Mouse (Mus musculus) left cerebral cortex, adult 8-10 months (tissue): Measurements from ENCODE around the gene St6galnac1. TPM values are rescaled to one million over a fixed set of nuclear protein-coding genes. Genes with fewer than 3 reads are reported as not detected.

ENCODE experiments used
- DNase-seq, 2 experiments: peaks; one replicate each; pipeline ENCODE4 v3.0.0; 2022; ENCODE audit warnings: low spot score in 2 of 2
- total RNA-seq, 4 experiments: library from RNA; stranded (reverse); gene quantifications; 2 replicates each; pipeline ENCODE4 v1.2.4; 2022

Gene St6galnac1
- total RNA-seq, 4 experiments from 2014 or later = not detected

- no peak for DNase-seq
These were observed 45.9 kb downstream of the St6galnac1 start for GRCm38 (mm10) chr11:116729276-116730008.

GRCm38 (mm10) chr11:116726156-116726555 is 49.2 kb downstream of the St6galnac1 start:
- DNase-seq = no peak

GRCm38 (mm10) chr11:116725031-116725948 is 50.0 kb downstream of the St6galnac1 start:
- DNase-seq = peak in 1 of 2 experiments; percentile 7

GRCm38 (mm10) chr11:116723064-116723463 is 52.2 kb downstream of the St6galnac1 start:
- no peak for DNase-seq

- no peak for DNase-seq
These were observed 53.6 kb downstream of the St6galnac1 start for GRCm38 (mm10) chr11:116721548-116722271.

GRCm38 (mm10) chr11:116720319-116720865 is 54.9 kb downstream of the St6galnac1 start:
- DNase-seq = no peak

Other genes starting within 250 kb of the St6galnac1 start
- 1 to 10 TPM; 5.6 to 7.2 (median 6.3) TPM for gene Sphk1, start 244.6 kb downstream of the St6galnac1 start, total RNA-seq
- gene Ube2o, start 194.1 kb downstream of the St6galnac1 start, total RNA-seq = 100 to 1,000 TPM; 115 to 119 (median 117) TPM
- gene Aanat, start 189.1 kb downstream of the St6galnac1 start, total RNA-seq = 1 to 10 TPM in 1 of 4 experiments, under 1 TPM in 3; 0.57 to 3.2 (median 0.84) TPM
- 1 to 10 TPM; 1.1 to 1.6 (median 1.3) TPM for gene Rhbdf2, start 148.5 kb downstream of the St6galnac1 start, total RNA-seq
- gene Prcd, start 122.0 kb downstream of the St6galnac1 start, total RNA-seq = 1 to 10 TPM; 5.0 to 7.0 (median 5.5) TPM
- 10 to 100 TPM; 55.8 to 62.7 (median 58.2) TPM for gene Cygb, start 121.2 kb downstream of the St6galnac1 start, total RNA-seq
- 10 to 100 TPM; 20.0 to 23.0 (median 22.2) TPM for gene Mxra7, start 52.5 kb upstream of the St6galnac1 start, total RNA-seq
- 10 to 100 TPM; 20.2 to 24.3 (median 22.2) TPM for gene Mettl23, start 67.8 kb upstream of the St6galnac1 start, total RNA-seq
- 10 to 100 TPM; 26.6 to 30.4 (median 28.8) TPM for gene Jmjd6, start 67.9 kb upstream of the St6galnac1 start, total RNA-seq
- gene Mfsd11, start 76.9 kb upstream of the St6galnac1 start, total RNA-seq = 10 to 100 TPM; 40.9 to 46.2 (median 43.0) TPM
- 100 to 1,000 TPM; 141 to 164 (median 155) TPM for gene Srsf2, start 77.6 kb upstream of the St6galnac1 start, total RNA-seq
- gene Mgat5b, start 143.4 kb upstream of the St6galnac1 start, total RNA-seq = 10 to 100 TPM; 70.0 to 82.4 (median 74.9) TPM